Mouse (Mus musculus): ENCODE measurements around the gene Dnaic2. TPM values are rescaled to one million over a fixed set of nuclear protein-coding genes. Genes with fewer than 3 reads are reported as not detected.
A peak's percentile ranks its signal among the peaks of the same experiment; 100 is the strongest.

Dnaic2 gene
- polyA plus RNA-seq, 1 experiment, result 1.00 TPM

- no peak for TF ChIP-seq POLR2A (IDR thresholded peaks at IDR 0.05; ENCODE audit: insufficient read length, low read depth)
- no peak for TF ChIP-seq TCF3 (IDR thresholded peaks at IDR 0.05; ENCODE audit: insufficient read length, low read depth)
- TF ChIP-seq TCF12 (IDR thresholded peaks at IDR 0.05; ENCODE audit: insufficient read depth, poor library complexity, severe bottlenecking), result no peak
- TF ChIP-seq POLR2AphosphoS2 (IDR thresholded peaks at IDR 0.05; ENCODE audit: insufficient read length, low read depth), result no peak
- H3K36me3 ChIP-seq (ENCODE audit: control insufficient read depth, insufficient read depth), result peaks cover 38% of the 10 kb centered on the region
- H3ac ChIP-seq (ENCODE audit: control insufficient read depth, insufficient read length), result no peak overlapping the region
- no peaks in the 10 kb centered on the region for H3K79me2 ChIP-seq (ENCODE audit: control insufficient read depth, insufficient read depth)
- H3K4me3 ChIP-seq, result no peak overlapping the region
- H3K4me2 ChIP-seq (ENCODE audit: low read depth), result no peak overlapping the region
- H3K27me3 ChIP-seq (ENCODE audit: control insufficient read depth, insufficient read depth, insufficient read length), result no peaks in the 10 kb centered on the region
Measured at GRCm38 (mm10) chr11:114698496-114698895, 28.7 kb upstream of the Dnaic2 start.

GRCm38 (mm10) chr11:114699511-114699910 is 27.7 kb upstream of the Dnaic2 start:
- H3ac ChIP-seq (ENCODE audit: control insufficient read depth, insufficient read length), result no peak overlapping the region
- no peak overlapping the region for H3K4me3 ChIP-seq
- no peaks in the 10 kb centered on the region for H3K27me3 ChIP-seq (ENCODE audit: control insufficient read depth, insufficient read depth, insufficient read length)
- no peak for TF ChIP-seq TCF12 (IDR thresholded peaks at IDR 0.05; ENCODE audit: insufficient read depth, poor library complexity, severe bottlenecking)
- TF ChIP-seq REST (IDR thresholded peaks at IDR 0.05; ENCODE audit: insufficient read depth, insufficient read length), result no peak
- TF ChIP-seq TCF3 (IDR thresholded peaks at IDR 0.05; ENCODE audit: insufficient read length, low read depth), result no peak
- TF ChIP-seq CEBPB (IDR thresholded peaks at IDR 0.05; ENCODE audit: insufficient read depth, poor library complexity, severe bottlenecking), result no peak
- TF ChIP-seq SRF (IDR thresholded peaks at IDR 0.05; ENCODE audit: control insufficient read depth, insufficient read length, low read depth), result no peak
- no peak for TF ChIP-seq POLR2A (IDR thresholded peaks at IDR 0.05; ENCODE audit: insufficient read length, low read depth)
- no peak for TF ChIP-seq USF1 (IDR thresholded peaks at IDR 0.05; ENCODE audit: low read depth)
- no peak for TF ChIP-seq POLR2AphosphoS2 (IDR thresholded peaks at IDR 0.05; ENCODE audit: insufficient read length, low read depth)
- TF ChIP-seq MYOG (IDR thresholded peaks at IDR 0.05; ENCODE audit: control insufficient read depth in 1 of 3, insufficient read depth in 1 of 3, insufficient read length in 2 of 3, low read depth in 2 of 3), result no peak
- TF ChIP-seq MYOD1 (IDR thresholded peaks at IDR 0.05; ENCODE audit: control insufficient read depth in 1 of 3, insufficient read length in 2 of 3, low read depth in 2 of 3), result no peak
- no peak for TF ChIP-seq E2F4 (IDR thresholded peaks at IDR 0.05; ENCODE audit: insufficient read depth)
- TF ChIP-seq MAX (IDR thresholded peaks at IDR 0.05; ENCODE audit: low read depth), result no peak
- H3K79me2 ChIP-seq (ENCODE audit: control insufficient read depth, insufficient read depth), result no peaks in the 10 kb centered on the region
- H3K36me3 ChIP-seq (ENCODE audit: control insufficient read depth, insufficient read depth), result peaks cover 32% of the 10 kb centered on the region
- no peak overlapping the region for H3K4me2 ChIP-seq (ENCODE audit: low read depth)

- Histone ChIP-seq H3K79me2 (ENCODE audit: control insufficient read depth, insufficient read depth) (no peaks in the 10 kb centered on the region), H3K36me3 (ENCODE audit: control insufficient read depth, insufficient read depth) (peaks cover 30% of the 10 kb centered on the region), H3K27me3 (ENCODE audit: control insufficient read depth, insufficient read depth, insufficient read length) (no peaks in the 10 kb centered on the region), H3K4me3 (no peak overlapping the region), H3K4me2 (ENCODE audit: low read depth) (no peak overlapping the region), H3ac (ENCODE audit: control insufficient read depth, insufficient read length) (no peak overlapping the region)
- no peak for TF ChIP-seq REST (IDR thresholded peaks at IDR 0.05; ENCODE audit: insufficient read depth, insufficient read length)
- no peak for TF ChIP-seq POLR2AphosphoS2 (IDR thresholded peaks at IDR 0.05; ENCODE audit: insufficient read length, low read depth)
- no peak for TF ChIP-seq TCF12 (IDR thresholded peaks at IDR 0.05; ENCODE audit: insufficient read depth, poor library complexity, severe bottlenecking)
- no peak for TF ChIP-seq E2F4 (IDR thresholded peaks at IDR 0.05; ENCODE audit: insufficient read depth)
- TF ChIP-seq MYOD1 (IDR thresholded peaks at IDR 0.05; ENCODE audit: control insufficient read depth in 1 of 3, insufficient read length in 2 of 3, low read depth in 2 of 3), result no peak
- no peak for TF ChIP-seq MYOG (IDR thresholded peaks at IDR 0.05; ENCODE audit: control insufficient read depth in 1 of 3, insufficient read depth in 1 of 3, insufficient read length in 2 of 3, low read depth in 2 of 3)
- no peak for TF ChIP-seq USF1 (IDR thresholded peaks at IDR 0.05; ENCODE audit: low read depth)
- no peak for TF ChIP-seq MAX (IDR thresholded peaks at IDR 0.05; ENCODE audit: low read depth)
- no peak for TF ChIP-seq CEBPB (IDR thresholded peaks at IDR 0.05; ENCODE audit: insufficient read depth, poor library complexity, severe bottlenecking)
- TF ChIP-seq SRF (IDR thresholded peaks at IDR 0.05; ENCODE audit: control insufficient read depth, insufficient read length, low read depth), result no peak
- no peak for TF ChIP-seq TCF3 (IDR thresholded peaks at IDR 0.05; ENCODE audit: insufficient read length, low read depth)
- no peak for TF ChIP-seq POLR2A (IDR thresholded peaks at IDR 0.05; ENCODE audit: insufficient read length, low read depth)
Measured at GRCm38 (mm10) chr11:114702311-114702995, 24.8 kb upstream of the Dnaic2 start.

GRCm38 (mm10) chr11:114702996-114703361 is 24.2 kb upstream of the Dnaic2 start:
- H3K79me2 ChIP-seq (ENCODE audit: control insufficient read depth, insufficient read depth), result no peaks in the 10 kb centered on the region
- H3K27me3 ChIP-seq (ENCODE audit: control insufficient read depth, insufficient read depth, insufficient read length), result no peaks in the 10 kb centered on the region
- no peak overlapping the region for H3K4me2 ChIP-seq (ENCODE audit: low read depth)
- H3ac ChIP-seq (ENCODE audit: control insufficient read depth, insufficient read length), result no peak overlapping the region
- TF ChIP-seq CEBPB (IDR thresholded peaks at IDR 0.05; ENCODE audit: insufficient read depth, poor library complexity, severe bottlenecking) (no peak), POLR2AphosphoS2 (IDR thresholded peaks at IDR 0.05; ENCODE audit: insufficient read length, low read depth) (peak; percentile 65), POLR2A (IDR thresholded peaks at IDR 0.05; ENCODE audit: insufficient read length, low read depth) (no peak), TCF12 (IDR thresholded peaks at IDR 0.05; ENCODE audit: insufficient read depth, poor library complexity, severe bottlenecking) (no peak), REST (IDR thresholded peaks at IDR 0.05; ENCODE audit: insufficient read depth, insufficient read length) (no peak), MAX (IDR thresholded peaks at IDR 0.05; ENCODE audit: low read depth) (no peak), SRF (IDR thresholded peaks at IDR 0.05; ENCODE audit: control insufficient read depth, insufficient read length, low read depth) (no peak), USF1 (IDR thresholded peaks at IDR 0.05; ENCODE audit: low read depth) (no peak), TCF3 (IDR thresholded peaks at IDR 0.05; ENCODE audit: insufficient read length, low read depth) (no peak), MYOG (IDR thresholded peaks at IDR 0.05; ENCODE audit: control insufficient read depth in 1 of 3, insufficient read depth in 1 of 3, insufficient read length in 2 of 3, low read depth in 2 of 3) (peak in 2 of 3 experiments; percentile 9), MYOD1 (IDR thresholded peaks at IDR 0.05; ENCODE audit: control insufficient read depth in 1 of 3, insufficient read length in 2 of 3, low read depth in 2 of 3) (peak in 2 of 3 experiments; percentile 47 to 58), E2F4 (IDR thresholded peaks at IDR 0.05; ENCODE audit: insufficient read depth) (no peak)
- no peak overlapping the region for H3K4me3 ChIP-seq
- peaks cover 29% of the 10 kb centered on the region for H3K36me3 ChIP-seq (ENCODE audit: control insufficient read depth, insufficient read depth)

Measured in myocyte (in vitro differentiated cells).